Mouse (Mus musculus) c-Kit-positive CD71-negative TER-119-negative erythroid progenitor cells, embryonic 14.5 days (primary cell): ENCODE results near the gene Inpp5d.

ENCODE experiments used
- DNase-seq: peaks from one replicate; pipeline ENCODE4 v3.0.0-alpha.2; 2013; ENCODE audit warnings: low read depth

Inpp5d gene

DNA sequence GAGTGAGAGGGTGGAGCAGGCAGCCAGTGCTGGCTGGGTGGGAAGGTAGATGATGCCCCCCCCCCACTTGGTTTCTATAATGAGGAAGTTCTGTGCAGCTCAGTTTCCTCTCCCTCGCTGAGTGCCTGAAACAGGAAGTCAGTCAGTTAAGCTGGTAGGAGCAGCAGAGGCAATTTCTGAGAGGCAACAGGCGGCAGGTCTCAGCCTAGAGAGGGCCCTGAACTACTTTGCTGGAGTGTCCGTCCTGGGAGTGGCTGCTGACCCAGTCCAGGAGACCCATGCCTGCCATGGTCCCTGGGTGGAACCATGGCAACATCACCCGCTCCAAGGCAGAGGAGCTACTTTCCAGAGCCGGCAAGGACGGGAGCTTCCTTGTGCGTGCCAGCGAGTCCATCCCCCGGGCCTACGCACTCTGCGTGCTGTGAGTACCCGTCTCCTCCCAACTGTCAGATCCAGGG lies at the start of gene Inpp5d:
Gene Inpp5d, plus strand, starts transcription at position 102 of the 458 bp plus-strand sequence.
- DNase-seq = no peak

DNA sequence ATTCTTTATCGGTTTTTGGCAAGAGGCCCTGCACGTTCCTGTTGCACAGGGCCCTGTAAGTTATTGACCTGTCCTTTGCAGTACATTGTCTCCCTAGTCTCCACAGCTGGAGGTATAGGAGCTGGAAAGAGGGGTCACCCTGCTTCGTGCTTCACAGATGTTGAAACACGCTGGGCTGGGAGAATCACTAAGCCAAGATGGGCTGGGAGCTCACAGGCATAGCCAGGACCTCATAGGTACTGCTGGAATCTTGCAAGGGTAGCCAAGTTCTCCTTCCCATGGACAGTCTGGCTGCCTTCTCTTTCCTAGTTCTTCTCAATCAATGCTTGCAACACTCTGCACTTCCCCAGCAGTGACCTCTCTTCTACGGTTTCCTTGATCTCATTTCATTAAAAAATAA lies 46.9 kb upstream of the Inpp5d start:
- DNase-seq = no peak

GRCm38 (mm10) chr1:87573800-87574215 lies 46.3 kb upstream of the Inpp5d start, which contains the start of gene Ngef:
Gene Ngef (minus strand): TSS chr1:87573870.
- DNase-seq = no peak

GRCm38 (mm10) chr1:87574353-87574752 lies 45.8 kb upstream of the Inpp5d start:
- no peak for DNase-seq

DNA sequence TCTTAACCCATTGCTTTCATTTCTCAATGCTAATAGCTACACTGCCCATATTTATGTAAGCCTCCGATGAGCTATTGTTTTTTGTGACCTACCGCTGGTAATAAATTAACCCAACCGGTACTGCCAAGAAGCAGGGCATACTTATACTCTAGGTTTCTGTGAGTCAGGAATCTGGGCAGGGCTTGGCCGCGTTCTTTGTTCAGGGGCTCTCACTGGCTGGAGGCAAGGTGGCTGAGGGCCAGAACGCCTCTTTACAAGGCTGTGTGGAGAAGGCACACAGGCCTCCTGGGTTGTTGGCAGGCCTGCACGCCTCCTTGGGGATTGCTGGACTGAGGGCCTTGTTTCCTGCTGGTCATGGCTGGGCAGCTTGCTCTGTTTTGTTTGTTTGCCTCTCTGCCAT lies 45.3 kb upstream of the Inpp5d start:
- DNase-seq = no peak

DNA sequence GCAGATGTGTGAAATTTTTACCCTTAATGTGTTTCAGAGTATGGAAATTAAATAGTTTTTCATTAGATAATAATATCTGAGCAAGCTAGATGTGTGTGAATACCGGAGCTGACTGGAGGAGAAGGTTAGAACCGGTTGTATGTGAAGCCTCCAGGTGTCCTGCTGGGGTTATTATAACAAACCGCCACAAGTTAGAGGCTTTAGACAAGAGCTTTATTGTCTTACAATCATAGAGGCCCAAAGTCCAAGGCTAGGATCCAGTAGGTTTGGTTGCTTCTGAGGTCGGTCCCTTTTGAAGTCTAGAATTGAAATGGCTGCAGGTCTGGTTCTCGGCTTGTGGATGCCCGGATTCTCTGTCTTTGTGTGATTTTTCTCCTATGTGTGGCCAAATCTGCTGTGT lies 41.1 kb upstream of the Inpp5d start:
- no peak for DNase-seq

DNA sequence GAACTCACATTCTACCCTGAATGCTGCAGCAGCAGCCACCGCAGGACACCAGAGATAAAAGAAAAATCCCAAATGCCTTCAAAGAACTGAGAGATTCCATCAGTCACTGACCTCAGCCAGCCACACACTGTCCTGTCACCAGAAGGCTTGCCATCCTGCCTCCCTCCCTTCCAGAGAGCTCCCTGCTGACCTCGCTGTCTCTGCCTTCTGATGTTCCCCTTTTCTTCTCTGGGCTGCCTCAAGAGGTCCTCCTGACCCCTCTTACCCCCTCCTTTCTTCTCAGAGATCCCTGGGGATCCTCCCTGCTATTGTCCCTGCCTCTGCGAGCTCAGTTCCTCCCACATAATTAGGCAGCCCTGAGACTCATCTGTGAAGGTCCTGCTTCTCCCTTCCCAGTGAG lies 39.3 kb upstream of the Inpp5d start:
- DNase-seq = no peak

DNA sequence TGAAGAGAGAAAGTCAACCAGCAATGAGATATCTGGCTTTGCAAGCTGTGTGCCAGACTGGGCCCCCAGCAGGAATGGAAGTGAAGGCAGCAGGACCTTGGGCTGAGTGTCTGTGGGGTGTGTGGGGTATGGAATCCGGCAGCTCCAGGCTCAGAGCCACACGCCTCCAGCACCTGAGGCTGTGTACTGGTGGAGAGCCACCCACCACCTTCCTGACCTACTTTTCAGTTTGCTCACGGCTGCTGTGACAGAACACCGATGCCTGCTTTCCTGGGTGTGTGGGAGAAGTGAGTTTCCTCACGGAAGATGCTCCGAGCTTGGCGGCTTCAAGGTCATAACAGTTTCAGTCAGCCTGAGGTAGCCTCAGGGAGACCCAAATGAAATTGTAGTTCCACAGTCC lies 30.9 kb upstream of the Inpp5d start:
- no peak for DNase-seq

DNA sequence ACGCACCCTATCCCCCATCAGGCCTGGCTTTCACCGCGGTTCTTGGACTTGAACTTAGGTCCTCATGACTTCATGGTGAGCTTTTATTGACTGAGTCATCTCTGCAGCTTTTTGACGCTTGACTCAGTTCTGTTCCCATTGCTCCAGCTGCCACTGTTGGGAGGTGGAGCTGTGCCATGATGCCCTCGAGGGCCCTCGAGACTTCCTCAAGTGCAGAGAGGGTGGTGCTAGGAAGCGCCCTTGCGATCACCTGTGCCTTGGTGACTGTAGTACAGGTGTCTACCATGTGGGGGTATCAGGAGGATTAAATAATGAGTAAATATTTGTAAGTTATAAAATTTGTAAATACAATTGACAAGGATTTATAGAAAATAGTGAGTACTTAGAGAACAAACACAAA lies 30.1 kb upstream of the Inpp5d start:
- DNase-seq = no peak

DNA sequence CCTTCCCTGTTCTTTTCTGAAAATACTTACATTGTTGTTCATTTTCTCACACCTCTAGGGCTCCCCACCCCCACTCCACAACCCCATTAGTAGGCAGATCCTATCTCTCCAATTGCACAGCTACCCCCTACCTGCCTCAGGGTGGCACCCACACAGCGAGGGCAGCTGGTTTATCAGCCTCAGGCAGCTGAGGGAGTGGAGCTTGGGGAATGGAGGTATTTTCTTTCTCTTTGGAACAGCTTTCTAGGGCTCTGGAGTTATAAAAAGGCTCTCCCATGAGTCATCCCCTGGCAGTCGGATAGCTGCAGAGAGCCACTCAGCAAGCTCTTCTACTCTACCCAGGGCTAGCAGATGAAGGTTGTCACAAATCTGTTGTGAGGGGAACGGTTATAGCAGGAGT lies 25.9 kb upstream of the Inpp5d start:
- no peak for DNase-seq

DNA sequence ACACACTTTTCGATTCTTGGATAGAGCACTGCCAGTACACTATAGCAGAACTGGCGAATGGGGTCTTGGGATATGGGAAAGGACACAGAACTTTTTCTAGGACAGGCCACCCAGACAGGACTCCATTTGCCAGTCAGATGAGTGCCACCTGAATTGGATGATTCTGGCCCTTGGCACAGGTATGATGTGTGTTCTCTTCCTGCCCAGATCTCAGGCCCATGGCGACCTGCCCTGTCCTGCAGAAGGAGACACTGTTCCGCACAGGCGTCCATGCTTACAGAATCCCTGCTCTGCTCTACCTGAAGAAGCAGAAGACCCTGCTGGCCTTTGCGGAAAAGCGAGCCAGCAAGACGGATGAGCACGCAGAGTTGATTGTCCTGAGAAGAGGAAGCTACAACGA lies 25.4 kb upstream of the Inpp5d start:
- DNase-seq = no peak

- no peak for DNase-seq
Measured at GRCm38 (mm10) chr1:87600533-87600932, 19.6 kb upstream of the Inpp5d start.

DNA sequence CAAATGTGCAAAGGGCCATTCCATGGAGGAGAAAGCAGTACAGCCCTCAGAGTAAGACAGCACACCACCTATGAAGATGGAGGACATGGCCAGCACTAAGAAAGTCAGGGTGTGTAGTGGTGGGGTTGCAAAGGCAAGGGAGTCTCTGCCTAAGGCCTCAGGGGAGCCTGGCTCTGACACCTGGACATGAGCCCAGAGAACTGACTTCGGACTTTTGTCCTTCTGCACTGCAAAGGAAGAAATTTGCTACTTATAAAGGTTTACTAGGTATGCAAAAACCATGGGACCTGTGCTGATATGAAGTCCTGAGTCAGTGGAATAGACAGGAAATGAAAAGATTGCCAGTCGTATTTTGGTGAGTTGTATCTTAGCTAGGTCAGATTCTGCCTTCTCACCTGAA lies 18.3 kb upstream of the Inpp5d start:
- DNase-seq = no peak

DNA sequence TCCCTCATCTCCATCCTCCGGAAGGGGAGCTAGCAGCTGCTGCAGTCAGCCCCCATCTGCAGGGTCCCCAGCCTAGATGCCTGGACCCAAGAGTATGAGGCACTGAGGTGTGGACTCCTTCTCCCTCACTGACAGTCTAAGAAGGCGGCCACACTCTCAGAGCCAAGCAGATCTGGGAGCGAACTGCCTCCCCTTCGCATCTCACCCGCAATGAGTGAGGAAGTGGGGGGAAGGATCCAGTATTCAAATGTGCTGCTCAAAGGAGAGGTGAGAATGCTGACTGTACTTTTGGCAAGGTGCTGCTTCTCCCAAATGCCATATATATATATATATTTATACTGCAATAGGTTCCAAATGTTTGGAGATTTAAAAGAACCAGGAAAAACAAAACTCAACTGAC lies 16.7 kb upstream of the Inpp5d start:
- DNase-seq = no peak

DNA sequence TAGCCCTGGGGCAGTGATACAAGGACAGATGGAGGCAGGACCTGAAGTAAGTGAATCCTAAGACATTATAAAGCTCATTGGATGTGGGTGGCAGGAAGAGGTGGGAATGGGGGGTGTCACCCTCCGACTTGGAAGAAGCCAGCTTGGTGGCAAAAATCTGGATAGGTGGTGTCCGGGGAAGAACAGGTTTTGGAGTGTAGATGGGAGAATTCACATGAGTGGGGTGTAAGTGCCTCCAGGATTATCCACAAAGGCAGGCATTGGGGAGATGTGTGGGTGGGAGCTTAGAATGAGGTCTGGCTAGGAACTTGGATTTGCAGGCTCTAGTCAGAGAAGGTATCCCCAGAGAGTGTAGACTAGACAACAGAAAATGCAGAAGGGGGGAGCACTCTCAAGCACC lies 14.8 kb upstream of the Inpp5d start:
- DNase-seq = no peak

DNA sequence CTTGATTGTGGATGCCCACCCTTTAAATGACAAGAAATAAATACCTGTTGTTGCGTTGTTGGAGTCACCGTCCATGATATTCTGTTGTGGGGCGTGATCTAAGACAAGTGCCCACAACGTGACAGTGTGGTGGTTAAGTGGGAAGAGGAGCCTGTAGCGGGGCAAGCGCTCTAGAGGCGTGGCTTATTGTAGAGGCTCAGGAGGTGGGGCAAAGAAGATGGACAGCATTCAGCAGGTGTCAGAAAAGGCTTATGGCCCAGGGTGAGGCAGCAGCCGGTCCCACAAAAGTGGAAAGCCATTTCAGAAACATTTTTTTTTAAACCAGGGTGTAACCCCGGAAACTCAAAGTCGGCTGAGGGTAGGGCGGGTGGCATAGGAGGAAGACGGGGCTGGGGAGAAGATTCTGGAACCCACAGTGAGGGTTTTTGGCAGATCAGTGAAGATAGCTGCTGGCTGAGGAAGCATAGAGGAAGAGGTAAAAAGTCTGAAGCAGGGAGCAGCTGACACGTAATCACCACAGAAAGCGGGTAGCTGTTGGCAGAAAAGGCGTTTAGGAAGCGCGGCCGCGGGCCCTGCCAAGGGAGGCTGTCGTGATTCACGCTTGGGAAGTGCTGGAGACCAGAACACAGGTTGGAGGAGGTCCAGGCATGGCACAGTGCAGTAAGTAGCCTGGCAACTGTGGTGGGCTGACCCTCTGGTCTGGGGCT lies 12.6 kb upstream of the Inpp5d start:
- no peak for DNase-seq

- DNase-seq = no peak
Measured at GRCm38 (mm10) chr1:87608416-87609046, 11.6 kb upstream of the Inpp5d start.

- no peak for DNase-seq
Measured at GRCm38 (mm10) chr1:87614576-87615295, 5.4 kb upstream of the Inpp5d start.

GRCm38 (mm10) chr1:87620693-87621092 lies 581 bp downstream of the Inpp5d start:
- no peak for DNase-seq

- DNase-seq = no peak
Measured at GRCm38 (mm10) chr1:87621146-87621857, 1.2 kb downstream of the Inpp5d start.

DNA sequence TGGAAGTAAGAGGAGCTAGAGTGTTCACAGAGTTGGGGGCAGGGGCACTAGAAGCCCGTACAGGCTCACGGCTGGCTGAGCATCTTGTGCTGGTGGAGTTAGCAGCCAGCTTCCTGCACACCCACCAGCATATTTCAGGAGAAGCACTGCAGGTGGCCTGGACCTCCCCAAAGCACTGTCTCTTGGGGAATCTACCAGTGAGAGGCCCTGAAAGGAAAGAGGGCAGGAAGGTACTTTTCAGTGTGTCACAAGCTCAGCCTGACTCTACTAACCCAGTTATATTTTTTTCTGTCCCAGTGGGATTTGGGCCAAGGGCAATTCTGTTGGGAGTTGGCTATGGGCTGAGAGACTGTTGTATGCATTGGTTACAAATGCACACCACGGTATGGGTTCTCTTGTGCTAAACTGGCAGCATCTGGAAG lies 1.8 kb downstream of the Inpp5d start:
- no peak for DNase-seq

DNA sequence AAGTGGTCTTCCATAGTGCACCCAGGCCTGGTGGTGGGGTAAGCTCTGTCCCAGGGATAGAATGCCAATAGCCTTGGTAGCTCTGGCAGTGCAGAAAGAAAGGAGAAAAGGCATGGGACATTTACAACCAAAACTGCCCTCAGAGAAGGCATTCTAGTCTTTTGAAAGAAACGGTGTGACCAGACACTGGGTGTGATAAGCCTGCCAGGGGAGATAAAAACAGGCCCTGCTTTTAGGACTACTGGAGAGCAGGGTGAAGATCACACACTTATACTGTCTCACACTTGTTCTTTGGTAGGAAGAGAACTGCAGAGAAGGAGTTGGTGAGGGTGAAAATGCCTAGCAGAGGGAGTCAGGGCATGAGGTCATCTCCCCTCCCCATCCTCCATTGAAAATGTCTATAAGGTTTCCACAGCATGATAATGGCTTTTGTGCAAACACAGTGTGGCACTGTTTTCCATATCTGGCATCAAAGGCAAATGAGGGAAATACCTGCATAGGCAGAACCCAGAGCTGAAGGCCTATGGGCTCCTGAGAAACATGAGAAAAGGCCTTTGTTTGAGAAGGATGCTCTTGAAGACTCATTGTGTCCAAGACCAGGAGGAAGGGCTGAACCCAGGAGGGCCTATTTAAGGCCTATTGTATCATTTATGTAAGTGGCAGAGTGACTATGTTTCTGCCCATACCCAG lies 4.0 kb downstream of the Inpp5d start:
- DNase-seq = no peak
